Mouse (Mus musculus) leukemia stem cell, adult 10-12 weeks (primary cell): ENCODE measurements around the gene Gfra4. TPM values are rescaled to one million over a fixed set of nuclear protein-coding genes. Genes with fewer than 3 reads are reported as not detected.

Experiments used
- polyA plus RNA-seq: library from polyadenylated mRNA; stranded (reverse); fragments of >175 nt; gene quantifications from 2 replicates; pipeline ENCODE4 v1.2.3, GENCODE M21; 2012; ENCODE audit warnings: low replicate concordance

Gene Gfra4
- polyA plus RNA-seq = 0.84 and 8.2 TPM in 2 replicates

GRCm38 (mm10) chr2:131042988-131043387, at the start of gene Gfra4:
TSS of gene Gfra4 (minus strand) at chr2:131043088.

GRCm38 (mm10) chr2:131086667-131087390, 43.9 kb upstream of the Gfra4 start, which contains the start of gene Siglec1:
TSS of gene Siglec1 (minus strand) at chr2:131086765.

GRCm38 (mm10) chr2:131063404-131063864, 20.5 kb upstream of the Gfra4 start, which contains the start of gene Adam33:
TSS of gene Adam33 (minus strand) at chr2:131063814.

Other genes with a start within 250 kb of the Gfra4 start
- gene 4930402H24Rik, start 136.7 kb downstream of the Gfra4 start, polyA plus RNA-seq = 5.3 and 8.8 TPM in 2 replicates
- 1.9 and 3.6 TPM in 2 replicates for gene Atrn, start 136.6 kb downstream of the Gfra4 start, polyA plus RNA-seq
- gene Adam33, start 20.7 kb upstream of the Gfra4 start, polyA plus RNA-seq = 0.52 TPM in 1 of 2 replicates, not detected in the other
- 2.5 and 10.5 TPM in 2 replicates for gene Siglec1, start 43.7 kb upstream of the Gfra4 start, polyA plus RNA-seq
- gene Hspa12b, start 84.2 kb upstream of the Gfra4 start, polyA plus RNA-seq = 0.67 and 1.5 TPM in 2 replicates
- not detected in 2 replicates for gene Gm11037, start 90.4 kb upstream of the Gfra4 start, polyA plus RNA-seq
- gene 1700037H04Rik, start 117.0 kb upstream of the Gfra4 start, polyA plus RNA-seq = 131 and 446 TPM in 2 replicates
- 122 and 141 TPM in 2 replicates for gene Cenpb, start 137.0 kb upstream of the Gfra4 start, polyA plus RNA-seq
- gene Cdc25b, start 143.9 kb upstream of the Gfra4 start, polyA plus RNA-seq = 36.7 and 88.5 TPM in 2 replicates
- 1.4 and 2.1 TPM in 2 replicates for gene Spef1, start 144.2 kb upstream of the Gfra4 start, polyA plus RNA-seq
- 1.4 and 21.7 TPM in 2 replicates for gene Ap5s1, start 164.0 kb upstream of the Gfra4 start, polyA plus RNA-seq
- gene Mavs, start 191.0 kb upstream of the Gfra4 start, polyA plus RNA-seq = 5.7 and 22.4 TPM in 2 replicates
- gene Pank2, start 219.4 kb upstream of the Gfra4 start, polyA plus RNA-seq = 9.1 and 12.5 TPM in 2 replicates